Mouse (Mus musculus) left cerebral cortex, adult 9 months (tissue): ENCODE data around the gene Card11.

Experiments used
- DNase-seq, 2 experiments: peaks; one replicate each; pipeline ENCODE4 v3.0.0; 2022; ENCODE audit warnings: low spot score in 2 of 2

Gene Card11

GRCm38 (mm10) chr5:141000349-141000748 lies at the start of gene Card11:
Gene Card11 (minus strand): TSS chr5:141000582.
- no peak for DNase-seq

- DNase-seq, result no peak
Observed at GRCm38 (mm10) chr5:141047651-141048218, 47.4 kb upstream of the Card11 start.

GRCm38 (mm10) chr5:141044976-141045375 lies 44.6 kb upstream of the Card11 start:
- no peak for DNase-seq

GRCm38 (mm10) chr5:141043654-141044447 lies 43.5 kb upstream of the Card11 start:
- DNase-seq, result peak in 1 of 2 experiments; percentile 56

GRCm38 (mm10) chr5:141042406-141042805 lies 42.0 kb upstream of the Card11 start:
- DNase-seq, result no peak

GRCm38 (mm10) chr5:141040846-141041245 lies 40.5 kb upstream of the Card11 start:
- DNase-seq, result no peak

GRCm38 (mm10) chr5:141038342-141038741 lies 38.0 kb upstream of the Card11 start:
- no peak for DNase-seq

GRCm38 (mm10) chr5:141035346-141035745 lies 35.0 kb upstream of the Card11 start:
- DNase-seq, result no peak

GRCm38 (mm10) chr5:141034301-141034700 lies 33.9 kb upstream of the Card11 start:
- no peak for DNase-seq

- DNase-seq, result no peak
Observed at GRCm38 (mm10) chr5:141033001-141033400, 32.6 kb upstream of the Card11 start.

GRCm38 (mm10) chr5:141029364-141029763 lies 29.0 kb upstream of the Card11 start:
- DNase-seq, result peak in 1 of 2 experiments; percentile 45

GRCm38 (mm10) chr5:141025635-141026034 lies 25.3 kb upstream of the Card11 start:
- DNase-seq, result no peak

- DNase-seq, result no peak
Observed at GRCm38 (mm10) chr5:141024435-141024834, 24.1 kb upstream of the Card11 start.

- DNase-seq, result no peak
Observed at GRCm38 (mm10) chr5:141017927-141018700, 17.7 kb upstream of the Card11 start.

GRCm38 (mm10) chr5:141016082-141016481 lies 15.7 kb upstream of the Card11 start:
- no peak for DNase-seq

GRCm38 (mm10) chr5:141014216-141014615 lies 13.8 kb upstream of the Card11 start:
- no peak for DNase-seq

- no peak for DNase-seq
Observed at GRCm38 (mm10) chr5:141013465-141013864, 13.1 kb upstream of the Card11 start.

GRCm38 (mm10) chr5:141005491-141005890 lies 5.1 kb upstream of the Card11 start:
- no peak for DNase-seq

GRCm38 (mm10) chr5:141004078-141004763 lies 3.8 kb upstream of the Card11 start:
- peak in 1 of 2 experiments; percentile 13 for DNase-seq

GRCm38 (mm10) chr5:140999178-140999672 lies 1.2 kb downstream of the Card11 start:
- DNase-seq, result no peak

GRCm38 (mm10) chr5:140997767-140998166 lies 2.6 kb downstream of the Card11 start:
- no peak for DNase-seq
